Mouse (Mus musculus) megakaryocyte progenitor cell, adult 5-6 weeks (primary cell): ENCODE data around the gene Pmf1. TPM values are rescaled to one million over a fixed set of nuclear protein-coding genes. Genes with fewer than 3 reads are reported as not detected.
"Not testable (repeated sequence)": the region's sequence is repeated elsewhere in the genome, so short reads cannot be mapped to it uniquely, and the experiment has no call there.

Source experiments
- ATAC-seq: replicated peaks from 2 replicates; pipeline ENCODE4 v1.8.0; 2016; ENCODE audit warnings: mild to moderate bottlenecking, moderate TSS enrichment, inconsistent platforms; ENCODE audit not compliant: poor library complexity
- total RNA-seq, 2 experiments: library from RNA; stranded (forward) in 1 of 2; stranded (reverse) in 1 of 2; fragments of 157-497, 149-512 nt in 1 of 2; fragments of 200-1000 nt in 1 of 2; gene quantifications; 2 replicates each; pipeline versions ENCODE4 v1.2.3 to v1.2.4; 2015 to 2017

Pmf1 gene
- total RNA-seq, 2 experiments from 2014 or later: 121 to 165 TPM

DNA sequence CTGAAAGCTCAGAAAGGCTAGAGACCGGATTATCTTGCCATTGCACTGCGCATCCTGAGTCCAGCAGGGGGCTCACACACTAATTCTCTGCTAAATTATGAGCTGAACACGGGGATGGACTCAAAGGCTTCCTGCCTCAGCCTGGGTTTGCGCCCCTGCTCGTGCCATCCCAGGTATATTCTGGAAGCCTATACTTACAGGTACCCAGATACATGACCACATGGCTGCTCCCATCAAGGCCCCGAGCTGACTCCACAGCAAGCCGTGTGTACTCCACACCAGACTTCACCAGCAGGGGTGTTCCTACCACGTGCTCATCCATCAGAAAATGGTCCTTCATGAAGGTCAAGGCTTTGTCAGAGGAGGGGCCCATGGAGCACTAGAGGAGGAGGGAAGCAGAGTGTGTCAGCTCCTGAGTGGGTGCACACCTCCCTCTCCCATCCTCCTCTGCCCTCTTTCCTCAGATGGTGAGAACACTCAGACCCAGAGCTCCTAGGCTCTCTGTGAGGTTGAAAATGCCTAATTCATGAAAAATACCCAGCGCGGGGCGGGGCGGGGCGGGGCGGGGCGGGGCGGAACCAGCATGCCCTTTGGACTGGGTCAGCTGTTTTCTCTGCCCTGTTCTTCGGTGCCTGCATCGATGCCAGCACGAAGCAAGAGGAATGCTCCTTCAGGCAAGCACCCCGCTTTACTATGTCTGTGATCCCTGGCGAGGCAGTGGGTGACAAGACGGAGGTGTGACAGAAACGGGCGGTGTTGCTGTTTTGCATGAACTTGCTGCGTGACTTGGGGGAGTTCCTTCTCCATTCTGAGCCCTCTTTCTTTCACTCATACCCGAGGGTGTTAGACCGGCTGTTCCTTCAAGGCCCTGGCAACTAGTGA, 30.6 kb upstream of the Pmf1 start:
- ATAC-seq: peak; percentile 64

- ATAC-seq: no peak
These were observed 29.5 kb upstream of the Pmf1 start for GRCm38 (mm10) chr3:88439582-88439981.

GRCm38 (mm10) chr3:88437454-88437853, 27.3 kb upstream of the Pmf1 start:
- ATAC-seq: no peak

DNA sequence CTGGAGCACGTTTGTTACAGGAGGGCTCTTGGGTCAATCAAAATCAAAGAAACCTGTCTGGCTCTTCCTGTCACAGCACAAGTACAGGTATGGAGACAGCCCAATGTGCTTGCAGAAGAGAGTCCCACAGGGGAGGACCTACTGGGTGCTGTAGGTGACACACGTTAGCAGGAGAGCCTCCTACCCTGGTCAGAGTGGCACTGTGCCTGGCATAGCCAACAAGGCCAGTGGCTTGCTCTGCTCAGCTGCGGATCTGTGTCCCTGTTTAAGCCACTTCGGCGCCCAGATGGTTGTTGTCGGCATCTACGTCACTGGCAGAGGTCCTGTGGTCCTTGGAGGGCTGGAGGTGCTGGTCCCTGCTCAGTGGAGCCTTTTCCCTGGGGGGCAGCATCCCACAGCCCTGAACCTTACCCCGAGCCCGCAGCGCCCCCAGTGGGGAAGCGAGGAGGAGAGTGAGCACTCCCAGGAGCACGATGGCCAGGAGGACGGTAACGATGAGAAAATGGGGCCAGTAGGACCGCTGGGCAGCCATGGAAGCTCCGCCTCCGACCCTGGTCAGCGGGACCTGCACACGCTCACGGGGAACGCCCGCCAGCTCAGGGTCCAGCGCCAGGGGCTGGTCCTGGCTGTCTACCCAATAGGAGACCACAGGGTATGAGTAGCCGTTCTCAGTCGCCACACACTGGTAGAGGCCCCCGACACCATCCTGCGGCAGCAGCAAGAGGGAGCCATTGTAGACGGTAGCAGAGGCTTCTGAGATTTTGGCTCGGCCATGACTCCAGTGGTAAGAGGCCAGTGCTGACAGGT, 26.5 kb upstream of the Pmf1 start:
- ATAC-seq: peak; percentile 80

DNA sequence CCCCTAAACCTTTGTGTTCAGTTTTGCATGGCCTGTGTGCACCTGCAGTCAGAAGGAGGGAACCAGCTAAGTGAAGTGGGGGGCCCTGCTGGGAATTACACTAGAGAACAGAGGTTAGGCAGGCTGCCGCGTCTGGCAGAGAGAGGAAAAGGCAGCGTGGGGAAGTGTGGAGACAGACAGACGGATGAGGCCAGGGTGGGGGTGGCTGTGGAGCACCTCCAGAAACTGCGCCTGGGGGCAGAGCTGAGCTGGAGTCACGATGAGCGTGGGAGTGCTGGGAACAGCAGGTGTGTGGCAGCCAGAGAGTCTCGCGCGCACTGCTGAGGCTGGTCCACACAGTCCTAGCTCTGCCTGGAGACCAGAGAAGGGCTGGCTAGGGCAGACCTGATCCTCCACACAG, 25.4 kb upstream of the Pmf1 start:
- no peak for ATAC-seq

DNA sequence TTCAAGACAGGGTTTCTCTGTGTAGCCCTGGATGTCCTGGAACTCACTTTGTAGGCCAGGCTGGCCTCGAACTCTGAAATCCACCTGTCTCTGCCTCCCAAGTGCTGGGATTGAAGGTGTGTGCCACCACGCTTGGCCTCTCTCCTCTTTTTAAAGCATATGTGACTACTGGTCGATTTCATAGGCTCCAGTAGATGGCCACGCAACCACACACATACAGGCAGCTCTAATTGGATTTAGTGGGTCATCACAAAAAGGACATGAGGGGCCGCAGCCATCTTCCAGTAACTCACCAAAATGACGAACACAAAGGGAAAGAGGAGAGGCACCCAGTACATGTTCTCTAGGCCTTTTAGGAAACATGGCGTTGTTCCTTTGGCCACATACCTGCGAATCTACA, 18.5 kb upstream of the Pmf1 start:
- not testable (repeated sequence) for ATAC-seq

DNA sequence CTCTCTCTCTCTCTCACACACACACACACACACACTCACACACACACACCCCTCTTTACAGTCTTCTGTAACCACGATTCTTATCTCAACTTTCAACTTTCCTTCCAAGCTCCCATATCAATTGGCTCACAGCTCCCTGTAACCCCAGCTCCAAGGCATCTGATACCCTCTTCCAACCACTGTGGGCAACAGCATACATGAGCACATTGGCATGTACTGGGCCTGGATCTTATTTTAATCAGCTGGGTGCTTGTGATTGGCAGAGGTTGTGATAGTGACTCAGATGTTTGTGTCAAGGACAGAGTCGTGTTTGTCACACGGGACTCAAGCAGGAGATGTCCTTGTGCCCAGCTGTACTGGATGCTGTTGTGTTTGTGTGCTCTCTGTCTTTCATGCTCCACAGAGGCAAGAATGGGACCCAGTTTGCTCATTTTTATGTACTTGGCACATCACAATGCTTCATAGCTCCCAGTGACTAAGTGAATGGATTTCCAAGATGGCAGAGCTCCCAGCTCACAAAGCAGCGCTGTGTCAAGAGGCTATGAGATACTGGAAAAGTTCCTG, 17.3 kb upstream of the Pmf1 start:
- ATAC-seq: peak; percentile 32

DNA sequence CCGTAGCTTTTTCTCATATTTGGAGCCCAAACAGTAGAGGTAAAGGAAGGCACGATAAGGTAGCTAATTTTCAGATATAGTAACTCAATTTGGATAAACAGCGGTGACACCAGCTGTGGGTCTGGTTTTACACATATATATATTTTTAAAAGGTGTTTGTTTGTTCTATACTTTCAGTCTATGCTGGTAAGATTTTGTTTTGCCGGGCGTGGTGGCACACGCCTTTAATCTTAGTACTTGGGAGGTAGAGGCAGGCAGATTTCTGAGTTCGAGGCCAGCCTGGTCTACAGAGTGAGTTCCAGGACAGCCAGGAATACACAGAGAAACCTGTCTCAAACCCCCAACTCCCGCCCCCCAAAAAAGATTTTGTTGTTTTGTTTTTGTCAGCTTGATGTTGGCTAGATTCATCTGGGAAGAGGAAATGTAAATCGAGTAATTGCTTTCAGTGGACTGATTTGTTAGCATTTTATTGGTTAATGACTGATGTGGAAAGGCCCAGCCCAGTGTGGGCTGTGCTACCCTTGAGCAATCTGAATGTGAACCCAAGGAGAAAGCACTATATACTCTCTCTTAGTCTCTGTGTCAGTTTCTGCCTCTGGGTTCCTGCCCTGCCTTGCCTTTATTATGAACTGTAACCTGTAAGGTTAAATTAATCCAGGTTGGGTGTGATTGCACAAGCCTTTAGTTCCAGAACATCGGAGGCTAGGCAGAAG, 15.7 kb upstream of the Pmf1 start:
- no peak for ATAC-seq

- ATAC-seq: no peak
These were observed 15.2 kb upstream of the Pmf1 start for GRCm38 (mm10) chr3:88425330-88425689.

- ATAC-seq: peak; percentile 88
These were observed 14.6 kb upstream of the Pmf1 start, which contains the start of gene Slc25a44 for GRCm38 (mm10) chr3:88424605-88425329. Slc25a44 (minus strand) TSS chr3:88425139.

DNA sequence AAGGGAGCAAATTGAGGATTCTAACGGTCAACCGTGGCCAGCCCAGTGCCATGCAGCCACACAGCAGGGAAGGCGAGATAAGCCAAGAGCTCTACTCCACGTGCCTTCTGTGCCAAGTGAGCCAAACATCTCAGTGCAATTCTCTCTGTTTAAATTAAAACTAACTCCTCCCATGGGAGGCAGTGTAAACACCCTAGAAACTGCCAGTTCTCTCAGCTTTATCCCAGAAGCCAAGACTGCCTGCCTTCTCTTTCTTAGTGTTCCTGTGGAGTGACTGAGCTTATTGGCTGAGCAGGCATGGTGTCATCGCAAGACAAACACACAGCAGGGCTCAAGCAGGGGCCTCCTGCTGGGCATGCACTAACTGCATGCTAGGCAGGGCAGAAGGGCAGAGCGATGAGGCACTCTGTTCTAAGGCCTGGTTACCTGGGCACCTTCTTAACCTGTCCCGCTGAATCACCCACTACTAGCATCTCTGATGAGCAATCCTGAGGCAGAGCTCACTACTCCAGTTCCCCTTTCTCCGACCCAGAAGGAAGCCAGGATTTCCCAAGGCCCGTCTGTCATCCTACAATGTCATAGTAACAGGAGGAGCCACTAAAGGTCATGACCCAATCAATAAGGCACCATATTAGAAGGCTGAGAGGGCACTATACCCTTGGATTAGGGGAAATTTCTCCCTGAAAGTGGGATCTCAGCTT, 12.0 kb upstream of the Pmf1 start:
- ATAC-seq: peak; percentile 58

GRCm38 (mm10) chr3:88420771-88421170, 10.6 kb upstream of the Pmf1 start:
- ATAC-seq: no peak

DNA sequence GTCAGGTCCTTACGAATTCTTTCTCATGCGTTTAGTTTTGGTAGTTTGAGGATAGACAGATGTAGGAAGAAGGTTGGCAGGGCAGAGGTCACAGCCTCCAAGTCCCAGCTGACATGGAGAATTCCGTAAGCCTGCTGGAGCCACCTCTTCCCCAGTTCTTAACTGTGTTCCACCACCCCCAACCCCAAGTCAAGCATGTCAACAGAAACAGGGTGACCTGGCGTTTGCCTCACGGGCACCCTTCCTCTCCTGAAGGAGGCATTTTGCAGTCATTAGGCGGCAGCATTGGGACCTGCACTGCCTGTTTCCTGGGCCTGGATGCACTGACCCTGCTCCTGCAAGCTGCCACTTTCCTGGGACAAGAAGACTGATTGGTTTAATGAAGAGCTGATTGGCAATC, 7.9 kb upstream of the Pmf1 start:
- ATAC-seq: no peak

DNA sequence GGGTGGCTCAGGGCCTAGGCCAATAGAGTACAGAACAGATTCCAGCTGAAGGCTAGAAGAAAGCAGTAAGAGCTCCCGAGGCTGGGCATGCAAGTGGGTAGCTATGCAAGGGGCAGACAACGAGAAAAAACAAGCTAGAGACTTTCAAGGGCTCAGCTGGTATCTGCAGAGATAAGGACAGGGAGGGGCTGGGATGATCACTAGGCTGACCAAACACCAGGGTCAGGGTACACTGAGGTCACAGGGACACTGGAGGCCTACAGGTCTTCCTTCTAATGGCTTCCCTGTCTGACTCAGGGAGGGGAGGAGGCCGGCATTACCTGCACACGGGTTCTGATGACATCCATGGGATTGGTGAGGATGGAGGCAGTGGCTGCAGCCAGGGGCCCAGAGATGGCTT, 5.5 kb upstream of the Pmf1 start:
- no peak for ATAC-seq

- ATAC-seq: no peak
These were observed 2.5 kb upstream of the Pmf1 start for GRCm38 (mm10) chr3:88412636-88413035.

- ATAC-seq: no peak
These were observed 1.6 kb upstream of the Pmf1 start for GRCm38 (mm10) chr3:88411681-88412080.

DNA sequence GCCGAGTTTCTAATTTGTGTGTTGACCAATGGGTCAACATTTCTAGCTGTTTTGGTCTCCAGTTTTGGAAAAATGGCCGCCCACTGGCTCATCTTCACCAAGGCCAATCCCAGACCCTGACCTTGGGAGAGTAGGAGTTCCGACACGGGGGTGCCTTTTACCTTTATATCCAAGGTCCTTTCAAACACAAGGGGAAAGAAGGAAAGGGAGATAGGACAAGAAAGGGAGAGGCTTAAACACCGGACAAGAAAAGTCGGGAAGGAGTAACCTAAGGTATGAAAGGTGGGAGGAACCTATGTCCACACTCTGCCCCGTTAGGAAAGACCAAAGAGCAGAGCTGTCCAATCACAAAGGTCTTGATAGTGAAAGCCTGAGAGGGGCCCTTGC, 507 bp upstream of the Pmf1 start:
- ATAC-seq: no peak

DNA sequence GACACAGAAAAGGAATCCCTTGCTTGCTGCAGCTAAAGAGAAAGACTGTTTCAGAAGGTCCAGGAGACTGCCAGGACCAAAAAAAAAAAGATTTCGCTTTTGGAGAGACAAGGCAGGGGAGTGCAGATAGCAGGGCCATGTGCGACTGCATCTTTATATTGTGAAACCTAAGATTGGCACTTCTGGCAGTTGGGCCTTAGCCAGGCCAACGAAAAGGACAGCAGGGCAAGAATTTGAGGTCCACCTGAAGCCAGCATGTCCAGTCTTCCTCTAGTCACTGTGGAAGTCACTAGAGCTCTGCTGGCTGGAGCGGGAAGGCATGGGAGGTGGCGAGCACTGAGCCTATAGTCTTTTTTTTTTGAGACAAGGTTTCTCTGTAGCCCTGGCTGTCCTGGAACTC, 1.2 kb downstream of the Pmf1 start:
- no peak for ATAC-seq

GRCm38 (mm10) chr3:88407529-88407928, 2.6 kb downstream of the Pmf1 start:
- ATAC-seq: no peak

GRCm38 (mm10) chr3:88407090-88407489, 3.0 kb downstream of the Pmf1 start:
- peak; percentile 62 for ATAC-seq
